Mouse (Mus musculus) limb, embryonic 14.5 days (tissue): Measurements from ENCODE around the gene Nlgn2. TPM values are rescaled to one million over a fixed set of nuclear protein-coding genes. Genes with fewer than 3 reads are reported as not detected.

Experiments used
- ATAC-seq: fragments of 200-750 bp; cut with Nextera tagmentation; 2 replicates; pipeline ENCODE4 v1.8.0; 2017; ENCODE audit warnings: low read depth, moderate number of reproducible peaks, moderate TSS enrichment; ENCODE audit not compliant: low FRiP score
- DNase-seq: peaks from one replicate; pipeline ENCODE4 v3.0.0-alpha.2; 2015; ENCODE audit warnings: low spot score
- H3K27ac ChIP-seq: fragments of 300-500 bp; sonication (generic); replicated peaks from 2 replicates; pipeline ENCODE4 v1.5.1; 2014; ENCODE audit warnings: low read depth, mild to moderate bottlenecking, low read length, moderate library complexity, mixed read lengths
- H3K27me3 ChIP-seq: fragments of 300-500 bp; sonication (generic); 2 replicates; pipeline ENCODE4 v1.6.1; 2014; ENCODE audit warnings: low read length, mixed read lengths; ENCODE audit not compliant: control insufficient read depth, insufficient read depth
- H3K36me3 ChIP-seq: fragments of 300-500 bp; sonication (generic); 2 replicates; pipeline ENCODE4 v1.6.1; 2014; ENCODE audit warnings: mild to moderate bottlenecking, low read length, moderate library complexity, mixed read lengths; ENCODE audit not compliant: control insufficient read depth, insufficient read depth
- H3K4me1 ChIP-seq: fragments of 300-500 bp; sonication (generic); 2 replicates; pipeline ENCODE4 v1.6.1; 2014; ENCODE audit warnings: antibody characterized with exemption, low read length, mixed read lengths; ENCODE audit not compliant: control insufficient read depth, insufficient read depth
- H3K4me2 ChIP-seq: fragments of 300-500 bp; sonication (generic); replicated peaks from 2 replicates; pipeline ENCODE4 v1.6.1; 2014; ENCODE audit warnings: low read depth, mild to moderate bottlenecking, low read length, moderate library complexity; ENCODE audit not compliant: severe bottlenecking
- H3K4me3 ChIP-seq: fragments of 300-500 bp; sonication (generic); replicated peaks from 2 replicates; pipeline ENCODE4 v1.5.1; 2014; ENCODE audit warnings: low read length
- H3K9ac ChIP-seq: fragments of 300-500 bp; sonication (generic); 2 replicates; pipeline ENCODE4 v1.6.1; 2014; ENCODE audit warnings: mild to moderate bottlenecking, low read depth, low read length, moderate library complexity; ENCODE audit not compliant: severe bottlenecking
- H3K9me3 ChIP-seq: fragments of 300-500 bp; sonication (generic); 2 replicates; pipeline ENCODE4 v1.6.1; 2016; ENCODE audit warnings: low read length; ENCODE audit not compliant: control insufficient read depth
- POLR2A ChIP-seq: fragments of 200-500 bp; IDR thresholded peaks from 2 replicates; pipeline ENCODE4 v1.8.0; 2012; ENCODE audit warnings: inconsistent platforms, mild to moderate bottlenecking, moderate library complexity, borderline replicate concordance; ENCODE audit not compliant: insufficient read depth, insufficient read length; ENCODE audit errors: extremely low read depth
- WGBS: fragments of 180-500 bp; shearing (Covaris S2); extraction: QIAGEN DNeasy Blood & Tissue Kit; methylation state at CpG from one replicate; pipeline ENCODE4 v1.1.7; 2014; 5-methylcytosine and 5-hydroxymethylcytosine counted together
- polyA plus RNA-seq, 2 experiments: library from polyadenylated mRNA; depleted of rRNA in 1 of 2; stranded (reverse) in 1 of 2; unstranded in 1 of 2; fragments of >200 nt; fragmentation: Nextera tagmentation in 1 of 2; extraction: Ambion mirVana in 1 of 2; gene quantifications; 2 replicates each; pipeline versions ENCODE4 v1.2.1 to v1.2.3; 2012 to 2014

Gene Nlgn2
- polyA plus RNA-seq, 2 experiments = 11.1 to 96.0 TPM

DNA sequence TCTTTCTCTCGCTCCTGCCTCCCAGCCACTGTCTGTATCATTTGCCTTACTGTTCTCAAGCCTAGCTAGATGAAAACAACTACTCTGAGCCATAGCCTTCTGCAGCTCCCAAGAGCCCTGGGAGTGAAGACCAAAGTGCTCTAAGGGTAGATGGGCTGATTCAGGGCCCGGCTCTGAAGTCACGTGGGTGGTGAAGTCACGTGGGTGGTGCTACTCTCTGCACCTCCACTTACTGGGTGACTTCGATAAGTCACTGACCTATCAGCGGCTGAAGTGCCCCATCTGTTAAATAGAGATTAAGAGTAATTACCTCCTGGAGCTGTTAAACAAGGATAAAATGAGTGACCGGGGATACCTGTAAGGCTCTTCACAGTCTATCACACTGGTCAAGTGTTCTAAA, 16.4 kb upstream of the Nlgn2 start:
- Histone ChIP-seq H3K4me1 (no peaks in the 10 kb centered on the region), H3K4me3 (no peak overlapping the region), H3K27me3 (0 out of 2 replicates have a peak, but pooled peaks cover 12% of the 10 kb centered on the region), H3K9ac (no peak overlapping the region), H3K27ac (no peak overlapping the region), H3K36me3 (peaks cover 31% of the 10 kb centered on the region), H3K4me2 (no peak overlapping the region), H3K9me3 (no peaks in the 10 kb centered on the region)
- 71% methylated on average over 7 of the region's 7 CpGs for WGBS
- ATAC-seq (no peak), DNase-seq (no peak)
- no peak for TF ChIP-seq POLR2A

DNA sequence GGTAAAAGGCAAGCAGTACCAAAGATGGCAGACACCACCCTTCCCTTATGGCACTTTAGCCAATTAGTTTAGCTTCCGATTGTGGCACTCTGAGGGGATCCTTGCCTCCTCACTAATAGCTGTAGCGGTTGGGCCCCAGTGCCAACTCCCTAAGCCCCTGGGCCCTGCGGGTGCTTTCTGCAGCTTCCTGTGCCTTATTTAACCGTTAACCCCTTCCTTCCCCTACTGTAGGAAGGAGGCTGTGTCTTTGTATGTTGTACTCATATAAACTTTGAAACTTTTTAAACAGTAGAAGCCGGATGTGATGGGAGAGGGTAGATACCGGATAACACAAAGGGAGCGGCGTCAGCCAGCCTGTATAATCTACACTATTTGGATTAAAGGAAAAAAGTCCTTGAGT, 13.2 kb upstream of the Nlgn2 start:
- WGBS = 67% methylated on average over 8 of the region's 8 CpGs
- H3K27me3 ChIP-seq = no peaks in the 10 kb centered on the region
- no peaks in the 10 kb centered on the region for H3K9me3 ChIP-seq
- H3K4me1 ChIP-seq = peaks cover 11% of the 10 kb centered on the region
- no peak overlapping the region for H3K4me3 ChIP-seq
- H3K36me3 ChIP-seq = peaks cover 41% of the 10 kb centered on the region
- DNase-seq (no peak), ATAC-seq (no peak)
- no peak overlapping the region for H3K9ac ChIP-seq
- no peak overlapping the region for H3K4me2 ChIP-seq
- TF ChIP-seq POLR2A = no peak
- no peak overlapping the region for H3K27ac ChIP-seq

DNA sequence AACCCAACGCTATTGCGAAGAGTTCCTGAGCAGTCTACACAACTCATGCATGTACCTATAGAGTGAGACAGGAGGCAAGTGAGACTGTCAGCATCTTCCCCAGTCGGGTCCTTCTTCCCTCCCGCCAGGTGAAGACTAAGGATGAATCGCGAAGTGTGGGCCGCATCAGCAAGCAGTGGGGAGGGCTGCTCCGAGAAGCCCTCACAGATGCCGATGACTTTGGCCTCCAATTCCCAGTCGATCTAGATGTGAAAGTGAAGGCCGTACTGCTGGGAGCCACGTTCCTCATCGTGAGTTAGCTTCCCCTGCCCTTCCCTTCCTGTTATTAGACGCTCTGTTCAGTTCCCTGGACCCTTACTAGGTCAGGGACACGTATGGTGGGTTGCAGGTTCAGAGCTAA, 12.3 kb upstream of the Nlgn2 start:
- Histone ChIP-seq H3K27me3 (no peaks in the 10 kb centered on the region), H3K4me2 (no peak overlapping the region), H3K27ac (no peak overlapping the region), H3K9me3 (no peaks in the 10 kb centered on the region), H3K36me3 (peaks cover 41% of the 10 kb centered on the region), H3K4me3 (no peak overlapping the region), H3K4me1 (peaks cover 17% of the 10 kb centered on the region), H3K9ac (no peak overlapping the region)
- TF ChIP-seq POLR2A = no peak
- DNase-seq (no peak), ATAC-seq (no peak)
- 95% methylated on average over 15 of the region's 15 CpGs for WGBS

DNA sequence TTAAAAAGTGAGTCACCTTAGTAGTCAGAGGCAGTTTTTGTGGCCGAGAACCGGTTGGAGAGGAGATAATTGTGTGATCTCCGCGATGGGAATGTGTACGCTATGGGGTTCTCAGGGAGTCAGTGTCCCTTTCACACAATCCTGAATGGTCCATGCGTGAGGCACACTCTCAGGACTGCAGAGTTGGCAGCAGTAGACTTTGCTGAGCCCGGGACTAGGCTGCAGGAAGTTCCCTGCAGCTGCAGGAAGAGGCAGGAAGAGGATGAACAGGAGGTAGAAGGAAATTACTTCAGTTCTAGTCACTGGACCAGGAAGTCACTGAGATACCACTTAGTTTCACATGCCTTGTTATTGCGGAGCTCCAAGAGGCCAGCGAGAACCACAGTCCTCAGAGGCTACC, 11.5 kb upstream of the Nlgn2 start:
- no peak overlapping the region for H3K4me3 ChIP-seq
- DNase-seq = no peak
- H3K4me1 ChIP-seq = peaks cover 17% of the 10 kb centered on the region
- no peaks in the 10 kb centered on the region for H3K27me3 ChIP-seq
- no peak for TF ChIP-seq POLR2A
- no peak for ATAC-seq
- H3K27ac ChIP-seq = no peak overlapping the region
- H3K9me3 ChIP-seq = no peaks in the 10 kb centered on the region
- H3K36me3 ChIP-seq = peaks cover 41% of the 10 kb centered on the region
- H3K4me2 ChIP-seq = no peak overlapping the region
- no peak overlapping the region for H3K9ac ChIP-seq
- 92% methylated on average over 9 of the region's 9 CpGs for WGBS

DNA sequence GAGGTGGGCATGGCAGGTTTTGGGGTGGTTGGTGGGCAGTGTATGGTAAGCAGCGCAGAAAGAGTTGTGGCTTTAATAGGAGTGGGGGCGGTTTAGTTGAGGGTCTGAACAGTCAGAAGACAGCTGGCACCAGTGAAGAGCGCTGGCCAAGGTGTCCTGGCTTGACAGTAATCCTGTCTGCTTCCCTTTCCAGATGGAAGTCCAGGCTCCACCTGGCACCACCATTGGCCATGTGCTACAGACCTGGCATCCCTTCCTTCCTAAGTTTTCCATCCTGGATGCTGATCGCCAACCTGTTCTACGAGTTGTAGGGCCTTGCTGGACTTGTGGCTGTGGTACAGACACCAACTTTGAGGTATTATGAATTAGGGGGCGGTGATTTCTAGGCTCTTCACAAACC, 10.4 kb upstream of the Nlgn2 start:
- DNase-seq (no peak), ATAC-seq (no peak)
- Histone ChIP-seq H3K36me3 (peaks cover 41% of the 10 kb centered on the region), H3K27ac (no peak overlapping the region), H3K9me3 (no peaks in the 10 kb centered on the region), H3K4me2 (peak overlapping the region; percentile 93; the same call in 1 of the 2 replicates), H3K4me3 (peak overlapping the region; percentile 68), H3K27me3 (no peaks in the 10 kb centered on the region), H3K9ac (no peak overlapping the region), H3K4me1 (peaks cover 17% of the 10 kb centered on the region)
- no peak for TF ChIP-seq POLR2A
- WGBS = 98% methylated on average over 6 of the region's 6 CpGs
